Mouse (Mus musculus): ENCODE results near the gene Pdzrn3.

Pdzrn3 gene

DNA sequence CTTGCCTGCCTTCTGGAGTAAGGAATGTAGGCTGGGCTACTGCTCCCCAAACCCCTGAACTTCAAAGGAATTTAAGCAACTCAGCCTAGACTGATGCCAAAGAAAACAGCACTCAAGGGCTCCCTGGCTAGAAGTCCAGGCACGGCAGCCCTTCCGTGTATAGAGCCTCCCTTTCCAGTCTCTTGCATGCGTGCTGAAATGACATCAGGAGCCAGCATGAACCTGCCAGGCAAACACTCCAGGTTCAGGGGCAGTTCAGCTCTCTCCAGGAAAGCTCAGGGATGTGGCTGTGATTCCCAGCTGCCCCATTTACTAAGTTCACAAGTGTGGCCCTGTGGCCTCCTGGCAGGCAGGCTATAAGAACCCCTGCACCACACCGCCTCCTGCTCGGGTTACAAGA is 126.5 kb downstream of the Pdzrn3 start:
- DNase-seq: peak; percentile 25 to 47

DNA sequence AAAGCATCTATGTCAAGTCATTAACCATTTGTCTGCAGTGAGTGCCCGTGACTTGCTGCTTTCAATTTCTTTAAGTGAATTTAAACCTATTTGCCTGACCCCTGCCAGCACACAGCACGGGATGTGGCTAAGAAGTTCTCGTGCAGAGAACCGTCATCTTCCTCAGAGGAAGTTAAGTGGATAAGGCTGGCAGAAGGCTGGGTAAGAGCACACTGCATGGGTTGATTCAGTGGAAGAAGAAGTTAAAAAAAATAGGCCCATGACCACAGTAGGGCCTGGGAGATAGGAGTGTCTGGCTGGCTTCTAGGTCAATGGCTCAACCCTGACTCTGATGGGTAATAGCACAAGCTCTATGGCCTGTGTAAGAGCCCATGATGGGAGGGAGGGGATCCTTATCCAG is 131.6 kb downstream of the Pdzrn3 start:
- DNase-seq: no peak

DNA sequence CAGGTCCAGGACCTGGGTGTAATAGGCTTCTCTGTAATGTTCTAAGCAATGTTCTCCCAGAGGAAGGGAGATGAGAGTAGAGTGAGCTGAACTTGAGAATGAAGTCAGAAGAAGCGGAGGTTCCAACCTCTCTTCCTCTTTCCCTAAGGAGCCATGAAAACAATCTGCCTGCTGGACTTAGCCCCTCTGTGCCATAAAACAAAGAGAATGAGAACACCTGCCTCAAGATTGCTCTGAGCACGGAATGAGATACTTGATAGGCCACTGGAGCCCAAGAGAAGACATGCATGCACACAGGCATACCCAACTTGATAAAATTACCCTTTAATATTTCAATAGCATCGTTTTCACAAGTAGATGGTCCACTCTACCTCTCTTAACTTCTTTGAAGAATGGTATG is 133.3 kb downstream of the Pdzrn3 start:
- DNase-seq: no peak

DNA sequence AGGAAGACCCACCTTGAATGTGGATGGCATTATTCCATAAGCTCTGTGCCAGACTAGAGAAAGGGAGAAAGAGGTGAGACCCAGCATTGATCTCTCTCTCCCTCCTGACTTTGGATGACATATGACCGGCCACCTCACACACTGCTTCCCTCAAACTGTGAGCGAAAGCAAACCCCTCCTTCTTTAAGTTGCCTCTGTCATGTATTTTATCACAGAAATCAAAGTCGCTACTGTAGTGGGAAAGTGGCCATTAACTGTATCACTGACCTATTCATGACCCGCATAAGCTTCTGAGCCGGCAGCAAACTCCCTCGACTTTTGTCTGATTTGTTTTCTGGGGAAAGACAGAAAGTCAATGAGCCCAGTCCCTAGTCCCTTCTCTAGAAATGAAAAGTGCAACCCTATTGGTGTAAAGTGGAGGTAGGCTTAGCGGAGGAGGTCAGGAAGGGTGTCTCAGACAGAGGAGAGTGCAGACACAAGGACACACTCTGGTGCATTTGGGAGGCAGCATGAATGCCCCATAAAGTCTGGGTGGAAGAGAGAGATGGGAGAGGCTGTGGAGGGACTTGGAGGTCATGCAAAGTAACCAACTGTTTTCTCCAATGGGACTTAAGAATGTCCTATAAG is 134.4 kb downstream of the Pdzrn3 start:
- no peak for DNase-seq

DNA sequence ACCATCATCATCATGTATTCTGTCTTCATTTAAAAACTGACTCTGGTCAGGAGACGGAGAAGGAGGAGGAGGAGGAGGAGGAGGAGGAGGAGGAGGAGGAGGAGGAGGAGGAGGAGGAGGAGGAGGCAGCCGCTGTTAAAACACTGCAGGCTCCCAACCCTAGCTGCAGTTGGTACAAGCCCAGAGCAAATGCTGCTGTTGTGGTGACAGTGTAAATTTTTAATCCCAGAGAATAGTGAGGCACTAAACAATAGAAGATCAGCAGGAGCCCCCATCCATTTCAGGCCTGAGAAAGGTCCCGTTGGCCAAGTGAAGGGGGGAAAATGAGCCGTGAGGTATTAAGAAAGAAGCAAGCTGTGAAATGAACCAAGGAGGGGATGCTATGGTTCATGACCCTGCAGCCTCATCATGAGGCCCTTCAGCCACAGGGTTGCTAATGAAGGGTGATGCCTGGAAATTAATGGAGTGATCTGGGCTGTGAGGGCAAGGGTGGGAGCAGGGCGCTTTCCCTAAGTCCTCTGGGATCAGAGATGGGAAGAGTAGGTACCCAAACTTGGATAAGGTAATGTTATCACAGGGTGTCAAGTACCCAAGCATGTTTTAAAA is 141.0 kb downstream of the Pdzrn3 start:
- DNase-seq: no peak

DNA sequence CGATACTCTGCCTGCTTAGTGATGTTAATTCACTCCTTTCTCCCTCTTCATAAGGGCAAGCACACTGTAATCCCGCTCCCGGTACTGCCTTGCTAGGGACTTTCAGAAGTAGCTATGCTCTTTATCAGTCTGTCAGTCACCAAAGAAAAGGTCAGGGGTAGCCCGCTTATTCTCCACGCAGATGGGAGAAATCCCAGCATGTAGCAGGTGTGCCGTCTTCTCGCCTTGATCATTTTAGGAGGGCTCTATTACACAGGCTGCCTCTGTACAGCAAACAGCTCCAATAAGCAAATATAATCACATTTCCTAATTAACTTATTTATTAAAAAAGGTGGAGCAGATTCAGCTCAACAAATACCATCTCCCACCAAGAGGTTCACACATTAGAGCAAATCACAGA is 141.5 kb downstream of the Pdzrn3 start:
- no peak for DNase-seq

DNA sequence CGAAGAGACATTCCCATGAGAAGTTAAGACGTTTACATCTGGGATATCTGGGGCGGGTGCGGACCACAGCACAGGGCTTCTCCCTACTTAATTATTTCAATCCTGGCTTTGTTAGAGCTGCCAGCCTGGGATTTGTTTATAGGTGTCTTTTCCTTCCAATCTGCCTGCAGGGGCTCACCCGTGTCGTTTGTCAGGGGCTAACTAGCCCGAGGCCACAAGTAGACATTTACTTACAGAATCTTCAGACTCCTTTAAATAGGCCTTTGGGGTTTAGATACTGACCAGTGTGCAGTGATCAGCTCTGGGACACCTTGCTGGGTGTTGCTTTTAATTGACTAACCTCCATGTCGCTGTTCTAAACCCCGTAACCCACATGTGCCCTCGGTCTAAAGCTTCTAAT is 143.3 kb downstream of the Pdzrn3 start:
- DNase-seq: no peak

DNA sequence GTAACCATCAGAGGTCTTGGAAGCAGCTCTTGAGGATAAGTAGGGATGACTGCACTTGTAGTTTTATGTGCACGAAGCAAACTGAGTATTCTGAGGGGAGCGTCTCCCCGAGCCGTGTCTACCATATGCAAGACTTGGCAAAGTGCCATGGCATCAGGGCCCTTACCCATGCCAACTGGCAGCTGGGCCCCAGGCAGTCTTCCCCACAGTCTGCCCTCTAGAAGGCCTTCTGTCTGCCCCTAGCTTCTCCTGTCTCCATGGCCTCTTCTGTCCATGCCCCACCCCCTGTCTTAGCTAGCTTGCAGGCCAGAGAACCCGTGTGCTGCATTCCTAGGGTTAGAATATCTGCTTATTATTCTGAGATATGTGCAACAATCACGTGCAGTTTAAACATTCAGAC is 144.0 kb downstream of the Pdzrn3 start:
- DNase-seq: no peak

DNA sequence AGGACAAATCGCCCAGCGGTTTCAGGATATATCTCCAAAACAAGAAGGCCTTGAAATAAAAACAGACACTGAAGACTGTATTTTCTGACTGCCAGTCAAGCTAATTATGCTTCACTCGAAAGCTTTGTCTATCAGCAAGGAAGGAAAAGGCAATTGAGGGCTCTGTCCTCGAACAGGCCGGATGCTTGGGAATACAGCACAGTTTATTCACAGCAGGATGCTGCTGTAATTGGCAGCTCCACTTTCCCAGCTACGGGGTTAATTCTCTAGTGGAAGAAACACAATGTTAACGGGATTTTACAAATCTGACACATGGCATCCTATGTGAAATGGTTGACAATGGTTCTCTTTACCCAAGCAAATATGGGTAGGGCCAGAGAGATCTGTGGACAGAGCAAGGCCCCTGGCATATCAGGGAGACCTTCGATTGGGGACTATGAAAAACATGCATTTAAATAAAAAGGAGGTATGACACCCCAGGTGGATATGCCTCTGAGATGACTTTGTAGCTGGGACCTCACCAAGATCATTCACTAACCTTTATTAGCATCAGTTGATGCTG is 150.3 kb downstream of the Pdzrn3 start:
- DNase-seq: no peak

DNA sequence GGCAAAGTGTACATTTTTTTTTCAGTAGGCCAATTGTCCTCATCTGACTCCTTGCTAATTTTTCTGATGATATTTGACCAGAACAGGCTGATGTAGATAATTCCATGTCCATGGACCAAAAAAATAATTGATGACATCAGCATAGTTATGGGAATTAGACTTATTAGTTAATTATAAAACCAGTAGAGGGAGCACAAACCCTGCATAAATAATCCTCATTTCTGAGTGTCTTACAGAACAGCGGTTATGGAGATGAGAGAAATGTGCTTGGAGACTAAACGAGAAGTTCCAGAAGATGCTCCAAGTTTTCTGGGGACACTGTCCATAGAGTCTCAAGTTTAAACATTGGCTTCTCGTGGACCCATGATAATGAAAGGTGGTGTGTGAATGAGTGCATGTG is 157.4 kb downstream of the Pdzrn3 start:
- no peak for DNase-seq

DNA sequence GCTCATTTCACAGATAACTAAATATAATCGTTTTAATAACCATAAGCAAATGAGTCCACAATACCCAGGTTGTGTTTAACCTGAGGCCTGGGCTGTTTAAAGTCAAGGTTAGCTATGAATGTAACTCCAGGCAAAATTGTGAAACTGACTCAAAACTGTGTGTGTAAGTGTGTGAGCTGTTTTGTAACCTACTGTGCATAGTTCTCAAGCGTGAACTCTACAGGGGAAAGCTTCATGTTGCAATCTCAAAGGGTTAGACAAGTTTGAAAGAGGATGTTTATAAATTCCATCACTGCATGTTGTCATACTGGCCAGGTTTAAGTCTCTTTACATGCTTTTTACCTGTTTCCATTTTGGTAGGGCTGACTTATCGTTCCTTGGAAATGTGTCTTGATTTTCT is 158.7 kb downstream of the Pdzrn3 start:
- no peak for DNase-seq

DNA sequence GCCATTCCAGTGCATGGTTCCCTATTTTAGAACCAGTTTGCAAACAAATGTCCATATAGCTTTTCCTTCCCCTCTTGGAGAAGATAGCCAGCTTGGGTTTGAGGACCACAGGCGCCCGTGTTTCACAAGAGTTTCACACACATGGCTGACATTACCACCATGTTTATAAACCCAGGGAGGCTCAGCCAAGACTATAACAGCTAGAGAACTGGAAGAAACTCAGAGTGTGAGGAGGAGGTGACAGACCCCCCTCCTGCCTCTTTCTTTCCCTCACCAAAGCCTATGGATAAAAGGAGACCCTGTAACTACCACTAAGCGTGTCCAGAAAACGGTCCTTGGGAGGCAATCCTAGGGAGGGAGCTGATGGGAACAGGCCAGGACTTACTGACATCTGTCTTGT is 159.5 kb downstream of the Pdzrn3 start:
- peak in 1 of 2 experiments; percentile 19 for DNase-seq

DNA sequence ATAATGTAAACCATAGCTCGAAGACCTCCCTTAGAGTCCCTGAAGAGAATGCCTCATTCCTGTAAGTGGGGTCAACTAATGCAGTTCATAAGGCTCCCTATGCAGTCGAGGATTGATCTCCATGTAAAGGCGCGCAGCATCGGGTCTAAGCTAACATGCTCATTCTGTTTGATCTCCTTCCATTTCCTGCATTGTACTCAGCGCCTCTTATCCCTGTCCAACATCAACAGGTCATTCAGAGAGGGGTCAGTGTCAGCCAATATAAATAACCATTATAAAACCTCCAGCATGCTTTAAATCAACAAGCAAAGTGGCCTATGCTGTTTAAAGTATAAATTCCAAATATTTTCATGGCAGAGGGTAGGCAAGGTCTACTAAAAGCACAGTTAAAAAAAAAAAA is 159.9 kb downstream of the Pdzrn3 start:
- DNase-seq: peak in 1 of 2 experiments; percentile 42

DNA sequence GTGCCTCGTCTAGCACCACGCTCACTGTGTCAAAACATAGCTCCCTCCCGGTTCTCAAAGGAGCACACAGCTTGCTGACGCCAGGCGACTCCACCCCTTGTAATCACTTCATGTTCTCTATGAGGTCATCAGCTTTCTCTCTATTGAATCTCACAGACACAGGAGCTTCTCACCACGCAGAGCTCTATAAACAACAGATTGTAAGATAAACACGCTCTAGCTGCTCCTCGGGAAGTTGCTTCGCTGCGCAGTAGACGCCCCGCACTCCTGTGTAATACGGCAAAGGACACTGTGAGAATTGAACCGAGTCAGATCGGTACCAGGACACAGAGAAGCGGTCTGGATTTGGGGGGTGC is 162.3 kb downstream of the Pdzrn3 start:
- DNase-seq: no peak

DNA sequence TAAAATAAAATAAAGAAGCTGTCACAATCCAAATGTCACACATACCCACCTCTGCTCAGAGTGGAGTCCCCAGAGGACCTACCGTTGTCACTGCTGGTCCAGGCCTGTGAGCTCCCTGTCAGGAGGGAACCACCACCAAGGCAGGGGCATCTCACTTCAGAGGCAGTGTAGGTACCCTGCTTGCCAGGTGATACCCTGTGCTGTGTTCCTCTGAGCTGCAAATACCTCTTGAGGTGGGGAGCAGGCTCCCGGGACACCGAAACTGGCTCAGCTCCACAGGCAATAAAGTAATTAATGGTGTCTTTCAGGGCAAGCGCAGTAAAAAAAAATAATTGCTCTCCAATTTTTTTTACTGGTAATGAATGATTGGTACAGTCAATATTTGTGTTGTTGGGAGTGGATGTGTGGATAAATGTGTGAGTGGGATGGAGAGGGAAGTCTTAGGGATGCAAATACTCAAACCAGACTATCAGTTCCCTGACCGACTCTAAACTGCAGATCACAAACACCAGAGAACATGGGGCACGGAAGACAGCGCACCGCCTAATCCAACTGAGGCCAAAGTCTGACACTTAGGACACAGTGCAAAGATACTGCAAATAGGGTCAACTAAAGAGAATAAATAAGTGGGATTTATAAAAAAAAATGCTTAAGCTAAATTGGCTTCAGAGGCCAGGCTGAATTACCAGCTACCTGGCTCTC is 162.8 kb downstream of the Pdzrn3 start:
- no peak for DNase-seq

DNA sequence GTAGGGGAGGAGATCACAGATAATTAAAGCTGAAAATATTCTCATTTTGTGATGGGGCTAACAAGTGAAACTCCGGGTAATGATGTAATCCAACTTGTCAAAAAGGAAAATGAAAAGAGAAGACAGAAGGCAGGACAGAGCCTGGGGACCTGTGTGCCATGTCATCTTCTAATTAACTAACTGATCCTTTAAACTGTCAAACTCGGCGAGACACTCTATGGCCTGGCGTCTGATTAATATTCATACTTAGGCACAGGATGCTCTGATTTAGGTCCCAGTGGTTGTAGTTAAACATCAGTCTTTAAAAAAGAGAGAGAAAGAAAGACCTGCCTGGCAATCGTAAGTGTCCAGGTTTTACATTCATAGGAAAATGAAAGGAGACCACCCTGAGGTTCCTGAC is 164.6 kb downstream of the Pdzrn3 start:
- DNase-seq: no peak

DNA sequence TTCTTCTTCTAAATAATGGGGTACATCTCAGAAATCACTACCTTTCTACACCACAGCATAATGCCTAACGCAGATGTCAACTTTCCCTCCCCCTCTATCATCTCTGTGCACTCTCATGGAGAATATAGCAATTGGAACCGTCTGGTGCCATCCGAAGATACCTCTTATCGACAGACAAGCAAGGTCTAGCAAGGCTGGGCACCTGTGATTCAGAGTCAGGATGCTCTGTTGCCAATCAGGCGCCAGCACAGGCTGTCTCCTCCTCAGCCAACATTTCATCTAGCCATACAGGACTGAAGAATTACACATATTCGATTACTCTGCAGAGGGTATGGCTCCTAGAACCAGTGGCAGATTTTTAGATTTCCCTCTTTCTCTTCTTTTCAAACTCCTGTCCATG is 165.6 kb downstream of the Pdzrn3 start:
- no peak for DNase-seq

DNA sequence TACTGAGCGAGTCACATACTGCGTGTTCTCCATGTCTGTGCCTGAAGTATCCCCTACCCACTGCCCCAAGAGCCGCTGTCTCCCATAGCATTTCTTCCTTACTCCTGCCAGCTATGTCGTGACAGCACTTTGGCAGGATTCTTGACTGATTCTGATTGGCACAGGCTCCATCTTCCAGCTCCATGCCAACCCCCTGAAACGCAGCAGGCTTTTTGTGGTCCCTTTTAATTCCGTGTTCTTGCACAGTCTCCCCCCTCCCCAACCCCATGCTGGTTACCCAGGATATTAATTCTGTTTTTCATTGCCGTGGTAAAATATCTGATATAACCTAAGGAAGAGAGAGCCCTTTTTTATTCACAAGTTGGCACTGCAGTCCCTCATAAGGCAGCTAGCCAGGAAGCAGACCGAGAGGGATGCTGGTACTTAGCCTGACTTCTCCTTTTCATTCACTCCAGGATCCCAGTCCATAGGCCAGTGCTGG is 166.3 kb downstream of the Pdzrn3 start:
- DNase-seq: no peak

DNA sequence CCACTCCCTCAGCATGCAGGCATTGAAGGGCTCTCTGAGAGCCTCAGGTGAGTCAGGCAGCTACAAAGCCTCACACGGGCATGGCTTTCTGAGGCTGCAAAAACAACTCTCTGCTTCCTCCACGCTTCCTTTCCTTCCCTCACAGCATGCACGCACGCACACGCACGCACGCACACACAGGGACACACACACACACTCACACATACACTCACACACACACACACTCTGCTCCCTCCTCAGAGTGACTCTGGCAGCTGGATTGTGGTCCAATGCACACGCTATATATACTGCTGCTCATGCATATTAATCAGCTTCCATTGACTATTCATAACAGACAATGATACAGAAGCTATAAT is 178.8 kb downstream of the Pdzrn3 start:
- DNase-seq: peak; percentile 28 to 45

DNA sequence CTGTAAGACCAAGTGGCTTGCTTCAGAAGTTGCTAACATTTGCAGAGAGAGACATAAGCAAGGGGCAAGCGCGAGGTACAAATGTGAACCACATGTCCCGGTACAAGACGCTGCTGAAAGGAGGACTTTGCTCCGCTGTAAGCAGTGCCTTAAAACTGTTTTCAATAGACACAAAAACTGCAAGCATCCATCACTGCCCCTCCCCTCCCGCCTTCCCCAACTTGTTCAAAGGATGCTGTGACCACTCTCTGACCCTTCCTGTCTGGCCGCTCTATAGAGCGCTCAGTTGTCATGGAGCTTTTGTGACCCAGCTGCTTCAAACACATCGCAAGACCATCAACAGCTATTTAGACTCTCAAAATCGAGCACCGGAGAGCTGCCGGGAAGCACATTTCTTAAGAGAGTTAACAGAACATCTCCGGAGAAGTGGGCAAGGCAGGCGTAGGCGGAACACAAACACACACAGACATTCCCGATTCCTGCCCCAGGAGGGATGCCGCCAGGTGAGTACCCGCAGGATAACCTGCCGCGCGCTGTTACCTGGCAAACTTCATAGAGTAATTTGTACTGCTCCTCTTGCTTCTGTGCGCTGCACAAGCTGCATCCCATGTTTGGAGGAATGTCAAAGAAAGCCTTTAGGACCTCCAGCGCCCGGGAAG is 179.3 kb downstream of the Pdzrn3 start:
- DNase-seq: peak; percentile 28 to 51

DNA sequence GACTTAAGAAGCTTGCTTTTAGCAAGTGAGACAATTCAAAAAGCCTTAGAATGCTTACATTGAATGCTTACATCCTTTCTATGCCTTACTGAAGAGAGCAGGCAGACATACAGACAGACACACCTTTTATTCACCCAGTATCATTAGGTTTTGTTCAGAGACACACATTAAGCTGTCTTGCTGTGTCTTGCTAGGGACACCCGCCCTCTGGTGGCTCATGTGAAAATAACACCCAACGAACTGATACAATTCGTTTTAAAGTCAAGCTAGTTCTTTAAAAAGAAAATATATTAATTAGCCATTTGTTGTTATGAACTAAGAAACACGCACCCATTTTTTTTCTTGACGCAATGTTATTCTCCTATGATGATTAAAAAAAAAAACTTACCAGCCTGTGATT is 180.1 kb downstream of the Pdzrn3 start:
- DNase-seq: peak; percentile 85 to 88

DNA sequence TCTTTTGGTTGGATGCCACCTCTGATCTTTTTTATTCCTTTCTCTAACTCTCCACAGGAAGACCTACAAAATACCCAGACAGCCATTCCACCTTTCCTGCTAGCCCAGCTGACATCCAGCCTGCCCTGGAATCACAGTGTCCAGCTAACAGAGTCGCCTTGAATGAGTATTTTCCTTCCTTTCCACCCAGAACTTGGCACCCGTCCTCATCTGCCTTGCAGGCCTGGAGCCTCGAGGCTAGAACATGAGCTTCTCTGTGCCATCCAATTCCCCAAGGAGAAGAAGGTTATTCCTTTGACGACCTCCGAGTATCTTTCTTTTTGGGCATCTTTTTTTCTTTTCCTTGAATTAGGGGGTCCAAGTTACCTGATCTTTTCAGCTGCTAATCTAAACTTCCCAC is 181.8 kb downstream of the Pdzrn3 start:
- no peak for DNase-seq

DNA sequence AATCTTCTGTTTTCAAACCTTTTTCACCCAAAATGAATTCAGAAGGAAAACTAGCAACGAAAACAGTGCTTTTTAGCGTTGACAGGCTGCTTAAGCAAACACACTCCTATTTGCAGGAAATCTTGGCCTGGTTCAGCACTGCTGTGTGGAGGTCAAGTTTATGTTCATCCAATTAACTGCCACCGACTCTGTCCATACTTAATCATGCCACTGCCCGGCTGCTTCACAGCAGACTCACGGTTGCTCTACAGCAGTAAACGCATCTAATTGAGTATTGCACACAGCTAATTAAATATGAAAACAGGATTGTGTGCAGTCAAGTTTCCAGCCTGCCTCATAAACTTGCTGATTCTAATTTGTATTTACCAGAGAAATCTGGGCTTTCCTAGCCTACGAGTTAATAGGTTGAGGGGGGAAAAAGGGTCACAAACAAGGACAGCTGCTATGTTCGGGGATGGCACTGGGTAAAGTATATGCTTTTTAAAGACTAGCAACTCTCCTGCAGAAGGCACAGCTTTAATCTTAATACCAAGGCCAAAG is 183.2 kb downstream of the Pdzrn3 start:
- peak in 1 of 2 experiments; percentile 34 for DNase-seq

Data from kidney, postnatal 4 days (tissue).